Mouse (Mus musculus): Measurements from ENCODE around the gene Rcc2. TPM values are rescaled to one million over a fixed set of nuclear protein-coding genes. Genes with fewer than 3 reads are reported as not detected.

Rcc2 gene
- total RNA-seq (2021) = 82.0 and 87.5 TPM in 2 replicates
- long read RNA-seq, transcript Rcc2-201 (13 exons, 3,767 nt) = major isoform, 61 of 97 reads
- long read RNA-seq, partial matches to known transcripts = 31 of 97 reads
- long read RNA-seq, other reads (novel, unspliced or antisense) = 5 of 97 reads

GRCm38 (mm10) chr4:140700269-140701018, at the start of gene Rcc2:
Gene Rcc2, plus strand, starts transcription at chr4:140700541.
- DNase-seq = no peak

GRCm38 (mm10) chr4:140653835-140654583, 46.3 kb upstream of the Rcc2 start:
- no peak for DNase-seq

- no peak for DNase-seq
These were observed 45.5 kb upstream of the Rcc2 start for GRCm38 (mm10) chr4:140654798-140655197.

- no peak for DNase-seq
These were observed 43.8 kb upstream of the Rcc2 start for GRCm38 (mm10) chr4:140656529-140656928.

GRCm38 (mm10) chr4:140657681-140658575, 42.4 kb upstream of the Rcc2 start:
- DNase-seq = peak; percentile 87

- DNase-seq = no peak
These were observed 38.8 kb upstream of the Rcc2 start for GRCm38 (mm10) chr4:140661406-140662022.

GRCm38 (mm10) chr4:140662453-140662852, 37.9 kb upstream of the Rcc2 start:
- no peak for DNase-seq

- no peak for DNase-seq
These were observed 37.3 kb upstream of the Rcc2 start for GRCm38 (mm10) chr4:140662882-140663585.

GRCm38 (mm10) chr4:140665053-140665452, 35.3 kb upstream of the Rcc2 start:
- DNase-seq = no peak

GRCm38 (mm10) chr4:140665760-140666159, 34.6 kb upstream of the Rcc2 start, which contains the start of gene Arhgef10l:
Gene Arhgef10l, minus strand, starts transcription at chr4:140666012.
- DNase-seq = peak; percentile 68

- DNase-seq = no peak
These were observed 32.5 kb upstream of the Rcc2 start for GRCm38 (mm10) chr4:140667802-140668201.

- no peak for DNase-seq
These were observed 26.6 kb upstream of the Rcc2 start for GRCm38 (mm10) chr4:140673527-140674264.

GRCm38 (mm10) chr4:140674345-140674926, 25.9 kb upstream of the Rcc2 start:
- DNase-seq = peak; percentile 95

GRCm38 (mm10) chr4:140679038-140679437, 21.3 kb upstream of the Rcc2 start:
- DNase-seq = peak; percentile 37

- peak; percentile 67 for DNase-seq
These were observed 20.5 kb upstream of the Rcc2 start for GRCm38 (mm10) chr4:140679723-140680380.

GRCm38 (mm10) chr4:140680731-140681397, 19.5 kb upstream of the Rcc2 start:
- no peak for DNase-seq

- DNase-seq = no peak
These were observed 16.7 kb upstream of the Rcc2 start for GRCm38 (mm10) chr4:140683608-140684007.

GRCm38 (mm10) chr4:140684141-140684871, 16.0 kb upstream of the Rcc2 start:
- no peak for DNase-seq
